Mouse (Mus musculus) monocyte, adult 2 months (primary cell): ENCODE measurements around the gene Prl.
"Not testable (repeated sequence)": the region's sequence is repeated elsewhere in the genome, so short reads cannot be mapped to it uniquely, and the experiment has no call there.

ENCODE experiments used
- DNase-seq, 2 experiments: peaks; one replicate each; pipeline ENCODE4 v3.0.0; 2022; ENCODE audit warnings: low spot score in 2 of 2, low read depth in 1 of 2

Prl gene

GRCm38 (mm10) chr13:27057270-27057669 is at the start of gene Prl:
Gene Prl (plus strand): TSS chr13:27057570.
- no peak for DNase-seq

GRCm38 (mm10) chr13:27026614-27027013 is 30.8 kb upstream of the Prl start:
- no peak for DNase-seq

- no peak for DNase-seq
Observed at GRCm38 (mm10) chr13:27027376-27027775, 30.0 kb upstream of the Prl start.

- DNase-seq: no peak
Observed at GRCm38 (mm10) chr13:27028501-27029240, 28.7 kb upstream of the Prl start.

- DNase-seq: no peak
Observed at GRCm38 (mm10) chr13:27031101-27031852, 26.1 kb upstream of the Prl start.

- DNase-seq: no peak
Observed at GRCm38 (mm10) chr13:27031853-27032240, 25.5 kb upstream of the Prl start.

GRCm38 (mm10) chr13:27032998-27033397 is 24.4 kb upstream of the Prl start:
- DNase-seq: no peak

- no peak for DNase-seq
Observed at GRCm38 (mm10) chr13:27042185-27042584, 15.2 kb upstream of the Prl start.

- DNase-seq: no peak
Observed at GRCm38 (mm10) chr13:27043326-27043725, 14.0 kb upstream of the Prl start.

GRCm38 (mm10) chr13:27059177-27059576 is 1.8 kb downstream of the Prl start:
- DNase-seq: no peak

GRCm38 (mm10) chr13:27093890-27094289 is 36.5 kb downstream of the Prl start, which contains the start of gene Prl3d1:
Gene Prl3d1 (plus strand): TSS chr13:27094190.
- DNase-seq: not testable (repeated sequence)
